Mouse (Mus musculus) heart, postnatal 0 days (tissue): ENCODE measurements around the gene Abhd14b. TPM values are rescaled to one million over a fixed set of nuclear protein-coding genes. Genes with fewer than 3 reads are reported as not detected.

Source experiments
- ATAC-seq: fragments of 200-750 bp; cut with Nextera tagmentation; 2 replicates; pipeline ENCODE4 v1.8.0; 2017; ENCODE audit warnings: low read depth, moderate number of reproducible peaks, moderate library complexity; ENCODE audit not compliant: insufficient read depth
- DNase-seq: peaks from one replicate; pipeline ENCODE4 v3.0.0-alpha.2; 2016; ENCODE audit warnings: low spot score
- H3K27ac ChIP-seq: fragments of 300-500 bp; sonication (generic); 2 replicates; pipeline ENCODE4 v1.5.1; 2014; ENCODE audit warnings: low read depth, mild to moderate bottlenecking
- H3K27me3 ChIP-seq: fragments of 300-500 bp; sonication (generic); 2 replicates; pipeline ENCODE4 v1.6.1; 2014; ENCODE audit warnings: low read length, mixed read lengths; ENCODE audit not compliant: control insufficient read depth, insufficient read depth
- H3K36me3 ChIP-seq: fragments of 300-500 bp; sonication (generic); replicated peaks from 2 replicates; pipeline ENCODE4 v1.6.1; 2014; ENCODE audit warnings: low read length, mixed read lengths; ENCODE audit not compliant: control insufficient read depth, insufficient read depth
- H3K4me1 ChIP-seq: fragments of 300-500 bp; sonication (generic); 2 replicates; pipeline ENCODE4 v1.6.1; 2014; ENCODE audit warnings: antibody characterized with exemption; ENCODE audit not compliant: control insufficient read depth, insufficient read depth
- H3K4me2 ChIP-seq: fragments of 300-500 bp; sonication (generic); 2 replicates; pipeline ENCODE4 v1.6.1; 2014; ENCODE audit warnings: low read depth, mild to moderate bottlenecking, low read length, moderate library complexity
- H3K4me3 ChIP-seq: fragments of 300-500 bp; sonication (generic); 2 replicates; pipeline ENCODE4 v1.5.1; 2014; ENCODE audit warnings: low read depth, low read length
- H3K9ac ChIP-seq: fragments of 300-500 bp; sonication (generic); replicated peaks from 2 replicates; pipeline ENCODE4 v1.6.1; 2014; ENCODE audit warnings: low read depth, low read length, mixed read lengths
- H3K9me3 ChIP-seq: fragments of 300-500 bp; sonication (generic); replicated peaks from 2 replicates; pipeline ENCODE4 v1.6.1; 2016; ENCODE audit warnings: low read length; ENCODE audit not compliant: control insufficient read depth
- CTCF ChIP-seq: IDR thresholded peaks from 2 replicates; pipeline ENCODE4 v1.5.1; 2016; ENCODE audit warnings: antibody characterized with exemption, control low read depth, low read depth
- EP300 ChIP-seq: IDR thresholded peaks from 2 replicates; pipeline ENCODE4 v1.6.1; 2016; ENCODE audit warnings: antibody characterized with exemption, low read depth
- WGBS: fragments of 180-500 bp; shearing (Covaris S2); extraction: QIAGEN DNeasy Blood & Tissue Kit; methylation state at CpG from one replicate; pipeline ENCODE4 v1.1.7; 2014; 5-methylcytosine and 5-hydroxymethylcytosine counted together
- polyA plus RNA-seq: library from polyadenylated mRNA; unstranded; fragments of >200 nt; fragmentation: Nextera tagmentation; extraction: Ambion mirVana; gene quantifications from 2 replicates; pipeline ENCODE4 v1.2.1, GENCODE M21; 2015
- total RNA-seq: library from RNA; depleted of rRNA; stranded (reverse); fragments of >200 nt; gene quantifications from 2 replicates; pipeline ENCODE4 v1.2.3, GENCODE M21; 2014; ENCODE audit warnings: low replicate concordance

Gene Abhd14b
- total and polyA plus RNA-seq, 2 experiments from 2014 or later, result 5.3 to 46.8 TPM

- peaks cover 64% of the 10 kb centered on the region for H3K4me1 ChIP-seq
- H3K36me3 ChIP-seq, result no peaks in the 10 kb centered on the region
- no peaks in the 10 kb centered on the region for H3K27me3 ChIP-seq
- H3K9ac ChIP-seq, result no peak overlapping the region
- no peak overlapping the region for H3K4me3 ChIP-seq
- TF ChIP-seq EP300 (no peak), CTCF (no peak)
- no peak overlapping the region for H3K4me2 ChIP-seq
- DNase-seq, result no peak
- no peak for ATAC-seq
- WGBS, result 63% methylated on average over 2 of the region's 2 CpGs
- no peaks in the 10 kb centered on the region for H3K9me3 ChIP-seq
- no peak overlapping the region for H3K27ac ChIP-seq
These were observed 4.6 kb downstream of the Abhd14b start for GRCm38 (mm10) chr9:106451899-106452298.

GRCm38 (mm10) chr9:106452351-106452750, 5.1 kb downstream of the Abhd14b start:
- no peak overlapping the region for H3K4me3 ChIP-seq
- H3K9me3 ChIP-seq, result no peaks in the 10 kb centered on the region
- H3K9ac ChIP-seq, result no peak overlapping the region
- DNase-seq, result no peak
- no peaks in the 10 kb centered on the region for H3K27me3 ChIP-seq
- no peaks in the 10 kb centered on the region for H3K36me3 ChIP-seq
- H3K4me2 ChIP-seq, result no peak overlapping the region
- peaks cover 69% of the 10 kb centered on the region for H3K4me1 ChIP-seq
- TF ChIP-seq CTCF (no peak), EP300 (no peak)
- WGBS, result 63% methylated on average over 6 of the region's 6 CpGs
- no peak for ATAC-seq
- H3K27ac ChIP-seq, result no peak overlapping the region

GRCm38 (mm10) chr9:106452821-106453220, 5.6 kb downstream of the Abhd14b start:
- ATAC-seq (no peak), DNase-seq (no peak)
- Histone ChIP-seq H3K36me3 (no peaks in the 10 kb centered on the region), H3K27ac (peak overlapping the region; percentile 78; the same call in 1 of the 2 replicates), H3K9me3 (no peaks in the 10 kb centered on the region), H3K4me2 (peak overlapping the region; percentile 65), H3K4me3 (peak overlapping the region; percentile 72), H3K9ac (no peak overlapping the region), H3K4me1 (peaks cover 70% of the 10 kb centered on the region), H3K27me3 (no peaks in the 10 kb centered on the region)
- no peak for TF ChIP-seq CTCF
- no peak for TF ChIP-seq EP300
- WGBS, result 5% methylated on average over 7 of the region's 7 CpGs

GRCm38 (mm10) chr9:106453271-106454070, 6.2 kb downstream of the Abhd14b start, which contains the start of gene Pcbp4:
Gene Pcbp4 (plus strand): TSS chr9:106453291.
- peak; percentile 71 for ATAC-seq
- H3K4me3 ChIP-seq, result peak within 1 kb of the TSS; percentile 72
- H3K4me2 ChIP-seq, result peak within 1 kb of the TSS; percentile 65
- H3K27ac ChIP-seq, result peak within 1 kb of the TSS; percentile 78
- peak; percentile 63 for DNase-seq
- H3K27me3 ChIP-seq, result no peaks in the 10 kb centered on the region
- H3K36me3 ChIP-seq, result no peaks in the 10 kb centered on the region
- H3K9ac ChIP-seq, result peak within 1 kb of the TSS; percentile 84
- H3K9me3 ChIP-seq, result no peaks in the 10 kb centered on the region
- WGBS, result under 1% methylated on average over 45 of the region's 74 CpGs
- peaks cover 66% of the 10 kb centered on the region for H3K4me1 ChIP-seq
- TF ChIP-seq EP300 (no peak), CTCF (no peak)

GRCm38 (mm10) chr9:106454071-106454761, 7.0 kb downstream of the Abhd14b start:
- DNase-seq, result no peak
- Histone ChIP-seq H3K9me3 (no peaks in the 10 kb centered on the region), H3K27ac (peak overlapping the region; percentile 78), H3K9ac (peak overlapping the region; percentile 84), H3K4me1 (peaks cover 61% of the 10 kb centered on the region), H3K27me3 (no peaks in the 10 kb centered on the region), H3K4me2 (peak overlapping the region; percentile 65), H3K4me3 (peak overlapping the region; percentile 72), H3K36me3 (no peaks in the 10 kb centered on the region)
- WGBS, result 11% methylated on average over 12 of the region's 20 CpGs
- no peak for ATAC-seq
- no peak for TF ChIP-seq CTCF
